Mouse (Mus musculus) megakaryocyte, embryonic 14.5 days (primary cell): ENCODE data around the gene Gpr155.

Experiments used
- FLI1 ChIP-seq: IDR thresholded peaks from 2 replicates; pipeline ENCODE4 v1.6.1; 2012; ENCODE audit warnings: low read length, inconsistent platforms, mixed read lengths
- GATA1 ChIP-seq: IDR thresholded peaks from 3 replicates; pipeline ENCODE4 v1.6.1; 2012; ENCODE audit warnings: mixed read lengths, low read length, inconsistent platforms, borderline replicate concordance

DNA sequence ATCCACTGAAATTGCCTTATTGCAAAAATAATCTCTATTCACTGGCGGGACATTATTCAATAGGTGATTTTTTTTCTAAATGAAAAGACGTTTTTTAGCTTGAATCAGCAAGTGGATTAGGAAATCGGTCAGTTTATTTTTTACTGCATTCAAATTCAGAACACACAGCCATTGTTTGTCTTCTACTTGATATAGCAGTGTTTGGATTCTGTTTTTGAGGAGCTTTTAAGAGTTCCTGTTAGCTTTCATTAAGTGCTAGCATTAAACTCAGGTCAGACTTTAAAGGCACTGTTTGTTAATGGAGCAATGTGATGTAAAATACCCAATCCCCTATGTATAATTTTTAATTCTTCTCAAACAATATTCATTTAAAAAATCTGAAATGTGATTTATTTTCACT, 87.5 kb downstream of the Gpr155 start:
- TF ChIP-seq GATA1 (no peak), FLI1 (no peak)
